Mouse (Mus musculus): ENCODE measurements around the gene Prss34.

The Prss34 gene

DNA sequence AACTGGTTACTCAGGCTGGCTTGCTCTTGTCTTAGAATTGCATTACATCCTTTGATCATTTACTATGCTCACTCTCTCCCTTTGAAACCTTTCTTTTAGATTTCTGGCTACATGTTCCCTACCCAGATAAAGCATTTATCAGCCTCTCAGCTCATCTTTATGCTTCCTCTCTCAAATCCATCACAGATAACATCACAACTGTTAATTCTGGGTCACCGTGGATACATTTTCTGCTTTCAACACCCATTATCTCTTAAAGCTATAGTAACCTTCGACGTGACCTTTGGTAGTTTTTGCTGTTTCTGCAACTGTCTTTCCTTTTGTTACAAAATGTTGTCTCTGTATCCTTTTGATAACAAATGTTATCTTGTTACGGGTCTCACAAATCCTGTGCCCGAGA, 4.7 kb upstream of the Prss34 start:
- in situ Hi-C loops (cut with MboI; ENCODE audit: low pct_unique_long_range_greater_than_20kb in 1 of 2, low sequenced_read_pairs in 2 of 2, unreplicated experiment in 1 of 2) = no loop called here

DNA sequence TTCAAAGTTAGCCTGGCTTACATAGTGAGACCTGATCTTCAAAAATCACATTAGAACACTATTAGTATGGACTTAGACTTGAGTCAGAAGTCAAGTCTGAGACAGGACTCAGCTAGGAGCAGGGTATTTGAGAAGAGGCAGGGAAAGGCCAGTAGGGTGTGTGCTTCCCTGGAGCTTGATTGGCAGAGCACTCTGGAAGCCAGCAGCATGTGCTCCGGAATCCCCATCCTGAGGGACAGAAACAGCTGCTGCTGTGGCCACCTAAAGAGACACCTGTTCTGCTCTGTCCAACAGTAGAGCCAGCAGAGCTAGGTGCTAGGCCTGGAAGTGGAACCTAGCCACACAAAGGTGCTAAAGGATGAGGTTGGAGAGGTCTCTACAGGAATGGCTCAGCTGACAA, 4.1 kb upstream of the Prss34 start:
- in situ Hi-C loops (cut with MboI; ENCODE audit: low pct_unique_long_range_greater_than_20kb in 1 of 2, low sequenced_read_pairs in 2 of 2, unreplicated experiment in 1 of 2) = no loop called here

DNA sequence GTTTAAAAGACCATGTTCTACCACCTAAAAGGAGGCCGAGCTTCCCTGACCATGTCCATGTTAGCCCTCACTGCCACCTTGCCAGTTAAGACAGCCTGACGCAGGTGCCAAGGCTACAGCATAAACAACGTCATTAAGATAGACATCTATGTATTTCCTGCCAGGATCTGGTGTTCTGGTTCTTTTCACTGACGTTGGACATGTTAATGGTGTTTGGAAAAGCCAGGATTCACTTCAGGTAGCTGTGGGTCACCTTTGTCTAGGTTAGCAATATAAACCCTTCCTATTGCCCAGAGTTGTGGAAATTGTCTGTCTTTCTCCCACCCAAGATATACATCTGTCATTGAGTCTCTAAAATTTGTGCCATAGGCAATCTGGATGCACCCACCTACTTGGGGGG, 10.2 kb downstream of the Prss34 start, which contains the start of gene Prss28:
Gene Prss28 (plus strand): TSS at position 301 of the 400 bp plus-strand sequence.
- in situ Hi-C loops (cut with MboI; ENCODE audit: low pct_unique_long_range_greater_than_20kb in 1 of 2, low sequenced_read_pairs in 2 of 2, unreplicated experiment in 1 of 2) = no loop called here

DNA sequence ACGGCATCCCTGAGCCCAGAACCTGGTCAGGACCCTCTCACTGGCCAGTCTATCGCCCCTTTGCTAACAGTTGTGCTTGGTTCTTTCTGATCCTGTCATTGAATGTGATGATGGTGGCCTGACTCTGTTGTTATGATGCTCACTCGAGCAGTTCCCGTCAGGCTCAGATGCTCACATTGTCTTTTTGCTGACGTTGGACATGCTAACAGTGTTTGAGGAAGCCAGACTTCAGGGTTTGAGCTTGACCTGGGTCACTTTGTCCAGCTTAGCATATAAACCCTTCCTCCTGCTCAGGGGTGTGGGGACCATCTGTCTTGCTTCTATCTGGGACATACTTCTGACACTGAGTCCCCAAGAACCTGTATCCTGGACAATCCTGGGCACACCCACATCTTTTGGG, 20.2 kb downstream of the Prss34 start, which contains the start of gene Prss29:
Gene Prss29 (plus strand): TSS at position 301 of the 400 bp plus-strand sequence.
- in situ Hi-C loops (cut with MboI; ENCODE audit: low pct_unique_long_range_greater_than_20kb in 1 of 2, low sequenced_read_pairs in 2 of 2, unreplicated experiment in 1 of 2) = no loop called here

DNA sequence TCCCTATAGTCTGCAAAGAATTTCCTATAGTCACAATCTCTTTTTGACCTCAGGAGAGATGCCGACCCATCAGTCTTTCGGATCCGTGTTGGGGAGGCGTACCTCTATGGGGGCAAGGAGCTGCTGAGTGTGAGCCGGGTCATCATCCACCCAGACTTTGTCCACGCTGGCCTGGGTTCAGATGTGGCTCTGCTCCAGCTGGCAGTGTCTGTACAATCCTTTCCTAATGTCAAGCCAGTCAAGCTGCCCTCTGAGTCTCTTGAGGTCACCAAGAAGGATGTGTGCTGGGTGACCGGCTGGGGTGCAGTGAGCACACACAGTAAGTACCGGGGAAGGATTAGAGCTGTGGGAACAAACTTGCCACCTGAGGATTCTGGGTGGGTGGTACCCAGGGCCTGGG, 22.6 kb downstream of the Prss34 start:
- in situ Hi-C loops (cut with MboI; ENCODE audit: low pct_unique_long_range_greater_than_20kb in 1 of 2, low sequenced_read_pairs in 2 of 2, unreplicated experiment in 1 of 2) = no loop called here

DNA sequence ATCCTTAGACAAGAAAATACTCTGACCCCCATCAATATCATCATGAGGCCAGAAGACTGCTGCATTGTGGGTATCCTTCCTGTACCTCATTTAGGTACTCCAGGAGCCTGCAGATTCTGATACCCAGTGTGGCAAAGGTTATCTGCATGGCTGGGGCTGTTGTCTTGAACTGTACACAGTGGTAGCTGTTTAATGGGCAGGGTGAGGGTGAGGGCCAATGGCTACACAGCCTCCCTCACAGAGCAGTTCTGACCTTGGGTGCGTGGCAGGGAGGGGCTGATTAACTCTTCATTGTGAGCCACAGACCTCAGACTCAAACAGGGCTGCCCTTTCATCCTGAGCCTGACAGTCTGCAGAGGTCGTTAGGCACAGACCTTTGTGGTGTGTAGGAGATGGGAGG, 24.7 kb downstream of the Prss34 start:
- in situ Hi-C loops (cut with MboI; ENCODE audit: low pct_unique_long_range_greater_than_20kb in 1 of 2, low sequenced_read_pairs in 2 of 2, unreplicated experiment in 1 of 2) = no loop called here

DNA sequence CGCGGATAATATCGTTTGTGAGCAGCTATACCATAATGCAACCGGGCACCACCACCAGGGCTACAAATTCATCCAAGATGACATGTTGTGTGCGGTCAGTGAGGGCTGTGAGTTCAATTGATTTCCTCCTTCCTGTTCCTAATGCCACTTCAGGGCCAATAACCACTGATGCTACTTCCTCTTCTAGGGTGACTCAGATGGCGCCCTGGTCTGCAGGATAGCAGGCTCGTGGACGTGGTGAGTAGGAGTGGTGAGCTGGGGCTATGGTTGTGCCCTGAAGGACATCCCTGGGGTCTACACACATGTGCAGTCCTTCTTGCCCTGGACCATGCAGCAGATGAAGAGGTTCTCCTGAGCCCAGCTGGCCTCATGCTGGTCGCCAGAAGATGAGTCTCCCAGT, 34.1 kb downstream of the Prss34 start:
- in situ Hi-C loops (cut with MboI; ENCODE audit: low pct_unique_long_range_greater_than_20kb in 1 of 2, low sequenced_read_pairs in 2 of 2, unreplicated experiment in 1 of 2) = no loop called here

DNA sequence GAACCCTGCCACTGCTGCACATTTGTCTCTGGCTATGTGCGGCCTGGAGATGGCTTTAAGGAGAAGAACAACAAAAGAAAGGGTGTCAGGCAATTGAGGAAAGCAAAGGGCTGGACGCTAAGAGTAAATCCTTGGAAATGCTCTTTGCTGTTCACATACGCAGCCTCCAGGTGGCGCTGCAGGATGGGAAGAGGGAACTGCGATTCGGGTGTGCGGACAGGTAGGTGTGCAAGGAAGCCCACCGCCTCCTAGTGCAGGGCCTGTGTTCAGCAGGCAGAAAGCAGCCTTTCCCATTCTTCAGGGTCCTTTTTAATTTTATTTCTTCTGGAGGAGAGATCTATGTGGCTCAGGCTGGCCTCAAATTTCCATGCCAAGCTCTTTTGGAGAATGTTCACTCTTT, 35.7 kb downstream of the Prss34 start:
- in situ Hi-C loops (cut with MboI; ENCODE audit: low pct_unique_long_range_greater_than_20kb in 1 of 2, low sequenced_read_pairs in 2 of 2, unreplicated experiment in 1 of 2) = no loop called here

DNA sequence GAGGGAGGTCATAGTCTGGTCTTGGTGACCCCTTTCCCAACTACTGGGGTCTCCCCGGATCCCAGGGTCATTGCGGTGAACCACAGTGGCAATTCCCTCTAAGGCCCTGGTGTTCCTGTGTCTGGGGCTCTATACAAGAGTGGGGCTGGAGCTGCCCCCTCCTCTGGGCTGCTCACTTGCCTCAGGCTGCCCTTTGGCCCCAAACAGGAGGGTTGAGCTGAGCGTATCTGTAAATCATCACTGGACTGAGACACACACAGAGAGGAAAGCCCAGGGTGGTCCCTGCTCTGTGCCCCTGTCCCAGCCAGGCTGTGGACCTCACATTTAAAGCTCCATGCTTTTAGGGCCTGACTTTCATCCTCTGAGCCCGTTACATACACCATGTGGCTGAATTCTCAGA, 40.0 kb downstream of the Prss34 start:
- in situ Hi-C loops (cut with MboI; ENCODE audit: low pct_unique_long_range_greater_than_20kb in 1 of 2, low sequenced_read_pairs in 2 of 2, unreplicated experiment in 1 of 2) = no loop called here

DNA sequence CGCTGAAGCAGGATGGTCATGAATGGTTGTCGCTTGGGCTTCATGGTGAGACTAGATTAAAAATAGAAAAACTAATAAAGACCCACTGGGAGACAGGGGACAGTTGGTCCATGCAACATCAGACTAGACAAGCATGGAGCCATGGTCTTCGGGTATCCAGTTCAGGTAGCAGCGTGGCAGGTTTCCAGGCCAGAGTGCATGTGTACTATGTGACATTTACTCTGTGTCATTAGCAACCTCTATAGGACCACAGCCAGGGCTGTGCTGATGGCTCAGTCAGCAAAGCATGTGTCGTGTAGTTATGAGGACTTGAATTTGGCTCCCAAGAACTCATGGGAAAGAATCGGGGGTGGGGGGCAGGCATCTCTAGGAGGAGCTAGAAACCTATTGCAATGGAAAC, 41.8 kb downstream of the Prss34 start:
- in situ Hi-C loops (cut with MboI; ENCODE audit: low pct_unique_long_range_greater_than_20kb in 1 of 2, low sequenced_read_pairs in 2 of 2, unreplicated experiment in 1 of 2) = no loop called here

DNA sequence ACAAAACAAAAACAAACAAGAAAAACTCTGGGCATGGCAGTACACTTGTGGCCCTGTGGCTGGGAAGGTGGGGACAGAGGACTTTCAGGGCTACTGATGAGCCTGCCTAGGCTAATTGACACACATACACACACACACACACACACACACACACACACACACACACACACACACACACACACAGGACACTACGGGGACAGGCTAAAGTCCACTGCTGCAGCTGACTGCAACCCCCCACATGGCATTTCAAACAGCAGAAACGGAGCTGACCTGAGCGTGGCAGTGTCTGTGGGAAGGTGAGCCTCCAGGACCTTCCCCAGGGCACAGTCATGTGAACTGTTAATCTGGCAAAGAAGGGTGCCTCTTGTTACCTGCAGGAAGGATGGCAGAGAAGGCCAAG, 43.3 kb downstream of the Prss34 start:
- in situ Hi-C loops (cut with MboI; ENCODE audit: low pct_unique_long_range_greater_than_20kb in 1 of 2, low sequenced_read_pairs in 2 of 2, unreplicated experiment in 1 of 2) = no loop called here

DNA sequence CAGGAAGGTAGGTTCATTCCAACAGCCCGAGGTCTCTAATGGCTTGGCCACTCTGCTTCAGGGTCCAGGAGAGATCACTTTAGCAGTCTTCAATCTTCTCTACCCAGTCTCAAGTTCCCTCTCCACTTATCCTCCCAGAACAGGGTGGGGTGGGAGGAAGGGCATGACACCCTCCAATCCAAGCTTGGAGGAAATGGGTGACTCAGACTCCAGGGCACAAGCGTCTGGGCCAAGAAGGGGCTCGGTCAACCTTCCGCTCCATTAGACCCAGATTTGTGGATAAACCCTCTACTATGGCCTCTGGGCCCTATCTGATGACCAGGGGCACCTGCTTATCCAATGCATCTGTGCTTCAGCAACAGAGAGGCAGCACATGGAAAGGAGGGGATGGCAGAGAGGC, 47.3 kb downstream of the Prss34 start, which contains the start of gene Tpsab1:
Gene Tpsab1 (minus strand): TSS at position 101 of the 400 bp plus-strand sequence.
- in situ Hi-C loops (cut with MboI; ENCODE audit: low pct_unique_long_range_greater_than_20kb in 1 of 2, low sequenced_read_pairs in 2 of 2, unreplicated experiment in 1 of 2) = no loop called here
